Mouse (Mus musculus): ENCODE results near the gene Hist1h2bh. TPM values are rescaled to one million over a fixed set of nuclear protein-coding genes. Genes with fewer than 3 reads are reported as not detected.

Hist1h2bh gene
- polyA plus RNA-seq, 1 experiment from 2014 or later, result 1.4 TPM

DNA sequence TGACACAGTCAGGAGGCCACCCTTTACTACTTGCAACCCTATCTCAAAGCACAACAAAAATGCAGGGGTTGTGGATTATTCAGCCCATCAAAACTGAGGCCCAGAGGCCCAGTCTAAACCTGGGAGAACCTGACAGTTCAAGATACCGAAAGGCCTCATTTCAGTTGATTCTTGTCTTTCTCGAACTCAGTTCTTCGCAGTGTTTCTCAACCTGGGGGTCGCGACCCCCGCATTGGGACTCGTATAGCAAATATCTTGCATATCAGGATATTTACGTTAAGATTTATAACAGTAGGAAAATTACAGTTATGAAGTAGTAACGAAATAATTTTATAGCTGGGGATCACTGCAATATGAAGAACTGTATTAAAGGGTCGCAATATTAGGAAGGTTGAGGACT, 17.3 kb downstream of the Hist1h2bh start:
- Histone ChIP-seq H3K27ac (ENCODE audit: low read length) (no peak overlapping the region), H3K4me2 (ENCODE audit: low read depth, low read length) (peak overlapping the region; percentile 63), H3K9me3 (replicated peaks; ENCODE audit: control insufficient read depth, low read length) (no peaks in the 10 kb centered on the region), H3K4me1 (ENCODE audit: control insufficient read depth, insufficient read depth, low read length) (peaks cover 8% of the 10 kb centered on the region), H3K4me3 (replicated peaks; ENCODE audit: low read length) (peak overlapping the region; percentile 55), H3K36me3 (ENCODE audit: control insufficient read depth, insufficient read depth, low read length) (no peaks in the 10 kb centered on the region), H3K9ac (ENCODE audit: low read length) (0 out of 2 replicates have a peak overlapping the region, but pooled peaks have one; percentile 46), H3K27me3 (ENCODE audit: control insufficient read depth, insufficient read depth, low read length) (no peaks in the 10 kb centered on the region)
- 4% methylated on average over 10 of the region's 10 CpGs for WGBS
- no peak for ATAC-seq (ENCODE audit: insufficient read depth, low FRiP score)

DNA sequence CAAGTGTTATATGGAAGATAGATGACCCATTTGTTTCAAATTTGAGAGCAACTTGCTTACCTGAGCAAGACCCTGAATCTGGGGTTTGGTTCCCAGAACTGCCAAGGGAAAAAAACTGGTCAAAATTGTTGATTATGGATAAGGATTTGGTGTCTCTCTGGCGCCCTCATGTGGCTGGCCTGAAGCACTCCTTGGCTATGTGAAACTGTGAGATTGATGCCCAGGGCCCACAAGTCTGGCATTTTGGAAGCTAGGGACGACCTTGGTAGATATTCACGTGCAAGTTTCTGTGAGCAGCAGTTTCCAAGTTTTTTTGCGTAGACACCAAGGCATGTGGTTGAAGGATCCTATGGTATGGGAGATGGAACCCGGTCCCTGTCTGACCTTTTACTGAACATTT, 18.5 kb downstream of the Hist1h2bh start:
- 11% methylated on average over 5 of the region's 5 CpGs for WGBS
- Histone ChIP-seq H3K9ac (ENCODE audit: low read length) (no peak overlapping the region), H3K4me2 (ENCODE audit: low read depth, low read length) (no peak overlapping the region), H3K36me3 (ENCODE audit: control insufficient read depth, insufficient read depth, low read length) (no peaks in the 10 kb centered on the region), H3K4me1 (ENCODE audit: control insufficient read depth, insufficient read depth, low read length) (peaks cover 8% of the 10 kb centered on the region), H3K27ac (ENCODE audit: low read length) (no peak overlapping the region), H3K27me3 (ENCODE audit: control insufficient read depth, insufficient read depth, low read length) (no peaks in the 10 kb centered on the region), H3K4me3 (replicated peaks; ENCODE audit: low read length) (no peak overlapping the region), H3K9me3 (replicated peaks; ENCODE audit: control insufficient read depth, low read length) (no peaks in the 10 kb centered on the region)
- no peak for ATAC-seq (ENCODE audit: insufficient read depth, low FRiP score)

DNA sequence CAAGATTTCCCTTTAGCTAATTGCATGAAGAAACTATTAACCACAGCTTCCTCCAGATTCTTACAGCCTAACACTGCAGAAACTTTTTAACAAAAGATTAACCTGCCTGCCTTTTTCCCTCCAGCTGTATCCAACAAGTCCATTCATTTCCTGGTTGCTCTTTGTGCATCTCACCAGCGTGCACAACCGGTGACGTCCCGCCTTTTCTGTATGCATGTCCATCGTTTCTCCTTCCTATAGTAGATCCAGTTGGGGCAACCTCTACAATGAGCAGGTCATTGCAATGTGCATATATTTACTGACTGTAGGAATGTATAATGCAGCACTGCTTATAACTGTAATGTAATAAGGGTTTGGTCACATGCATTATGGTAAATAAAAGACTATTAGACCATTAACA, 19.2 kb downstream of the Hist1h2bh start:
- Histone ChIP-seq H3K36me3 (ENCODE audit: control insufficient read depth, insufficient read depth, low read length) (no peaks in the 10 kb centered on the region), H3K4me3 (replicated peaks; ENCODE audit: low read length) (no peak overlapping the region), H3K27me3 (ENCODE audit: control insufficient read depth, insufficient read depth, low read length) (no peaks in the 10 kb centered on the region), H3K4me1 (ENCODE audit: control insufficient read depth, insufficient read depth, low read length) (peaks cover 6% of the 10 kb centered on the region; the same call in 1 of the 2 replicates), H3K4me2 (ENCODE audit: low read depth, low read length) (no peak overlapping the region), H3K9me3 (replicated peaks; ENCODE audit: control insufficient read depth, low read length) (no peaks in the 10 kb centered on the region), H3K9ac (ENCODE audit: low read length) (no peak overlapping the region), H3K27ac (ENCODE audit: low read length) (no peak overlapping the region)
- no peak for ATAC-seq (ENCODE audit: insufficient read depth, low FRiP score)
- WGBS, result 44% methylated on average over 5 of the region's 5 CpGs

DNA sequence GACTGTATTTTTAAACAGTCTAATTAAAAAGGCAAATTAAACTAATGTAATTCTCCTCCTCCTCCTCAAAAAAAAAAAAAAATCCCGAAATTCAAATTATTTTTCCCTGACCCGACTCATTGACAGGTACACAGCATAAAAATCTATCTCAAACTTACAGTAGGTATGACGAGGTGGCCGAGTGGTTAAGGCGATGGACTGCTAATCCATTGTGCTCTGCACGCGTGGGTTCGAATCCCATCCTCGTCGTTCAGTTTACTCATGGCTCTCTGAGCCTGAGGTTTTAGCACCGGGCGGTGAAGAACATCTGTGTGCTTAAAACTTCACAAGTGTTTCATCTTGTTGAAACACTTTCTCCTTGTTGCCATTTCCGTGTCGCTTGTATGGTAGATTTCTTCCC, 21.5 kb downstream of the Hist1h2bh start:
- H3K9me3 ChIP-seq (replicated peaks; ENCODE audit: control insufficient read depth, low read length), result no peaks in the 10 kb centered on the region
- no peak for ATAC-seq (ENCODE audit: insufficient read depth, low FRiP score)
- no peaks in the 10 kb centered on the region for H3K36me3 ChIP-seq (ENCODE audit: control insufficient read depth, insufficient read depth, low read length)
- no peaks in the 10 kb centered on the region for H3K27me3 ChIP-seq (ENCODE audit: control insufficient read depth, insufficient read depth, low read length)
- H3K4me2 ChIP-seq (ENCODE audit: low read depth, low read length), result peak overlapping the region; percentile 42
- H3K27ac ChIP-seq (ENCODE audit: low read length), result no peak overlapping the region
- H3K4me3 ChIP-seq (replicated peaks; ENCODE audit: low read length), result 0 out of 2 replicates have a peak overlapping the region, but pooled peaks have one; percentile 5
- H3K4me1 ChIP-seq (ENCODE audit: control insufficient read depth, insufficient read depth, low read length), result peaks cover 4% of the 10 kb centered on the region; the same call in 1 of the 2 replicates
- H3K9ac ChIP-seq (ENCODE audit: low read length), result no peak overlapping the region
- 1% methylated on average over 14 of the region's 14 CpGs for WGBS

DNA sequence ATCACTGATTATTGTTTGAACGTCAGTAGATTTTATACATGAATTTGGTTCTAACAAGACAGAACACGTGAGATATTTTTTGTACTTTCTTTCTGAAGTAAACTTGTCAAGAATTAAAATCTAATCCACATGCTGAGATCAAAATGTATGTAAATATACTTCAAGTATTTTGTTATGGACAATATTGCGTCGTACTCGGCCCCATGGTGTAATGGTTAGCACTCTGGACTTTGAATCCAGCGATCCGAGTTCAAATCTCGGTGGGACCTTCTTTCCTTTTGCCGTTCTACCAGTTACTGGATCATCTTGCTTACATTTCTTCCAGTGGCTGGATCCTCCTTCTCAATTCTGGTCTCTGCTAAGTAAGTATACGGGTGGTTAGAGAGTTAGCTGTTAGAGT, 23.8 kb downstream of the Hist1h2bh start:
- Histone ChIP-seq H3K36me3 (ENCODE audit: control insufficient read depth, insufficient read depth, low read length) (no peaks in the 10 kb centered on the region), H3K4me1 (ENCODE audit: control insufficient read depth, insufficient read depth, low read length) (peaks cover 3% of the 10 kb centered on the region), H3K9me3 (replicated peaks; ENCODE audit: control insufficient read depth, low read length) (no peaks in the 10 kb centered on the region), H3K9ac (ENCODE audit: low read length) (0 out of 2 replicates have a peak overlapping the region, but pooled peaks have one; percentile 40), H3K4me2 (ENCODE audit: low read depth, low read length) (peak overlapping the region; percentile 99), H3K27me3 (ENCODE audit: control insufficient read depth, insufficient read depth, low read length) (no peaks in the 10 kb centered on the region), H3K4me3 (replicated peaks; ENCODE audit: low read length) (peak overlapping the region; percentile 43), H3K27ac (ENCODE audit: low read length) (no peak overlapping the region)
- WGBS, result under 1% methylated on average over 10 of the region's 10 CpGs
- peak; percentile 50 for ATAC-seq (ENCODE audit: insufficient read depth, low FRiP score)

DNA sequence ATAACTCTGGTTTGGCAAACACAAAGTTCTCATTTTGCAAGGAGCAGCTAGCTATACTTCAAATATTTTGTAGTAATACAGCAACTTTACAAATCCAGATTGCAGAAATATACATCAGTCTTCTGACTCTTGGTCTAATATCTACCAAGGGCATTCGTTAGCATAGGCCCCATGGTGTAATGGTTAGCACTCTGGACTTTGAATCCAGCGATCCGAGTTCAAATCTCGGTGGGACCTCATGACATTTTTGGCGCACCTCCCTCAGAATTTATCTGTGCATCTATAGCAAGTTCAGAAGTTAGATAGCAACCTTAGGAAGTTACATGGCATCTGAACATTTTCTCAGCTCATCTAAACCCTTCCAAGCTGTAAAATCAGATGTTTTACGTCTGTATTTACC, 24.3 kb downstream of the Hist1h2bh start:
- H3K9ac ChIP-seq (ENCODE audit: low read length), result 0 out of 2 replicates have a peak overlapping the region, but pooled peaks have one; percentile 40
- 0% methylated on average over 6 of the region's 6 CpGs for WGBS
- ATAC-seq (ENCODE audit: insufficient read depth, low FRiP score), result peak; percentile 66

DNA sequence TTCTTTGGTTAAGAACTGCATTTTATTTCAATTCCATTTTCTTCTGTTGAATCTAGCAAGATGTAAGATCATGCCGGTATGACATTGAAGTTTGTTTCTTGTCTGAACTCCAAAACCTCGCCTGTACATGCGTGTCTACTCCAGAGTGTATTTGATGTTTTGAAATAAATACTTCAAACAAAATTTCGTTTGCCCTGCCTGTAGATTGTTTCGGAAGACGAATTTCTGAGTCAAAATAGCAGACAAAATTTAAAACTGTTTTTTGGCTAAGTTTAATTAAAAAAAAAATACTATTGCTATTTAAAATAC, 24.9 kb downstream of the Hist1h2bh start:
- WGBS, result under 1% methylated on average over 6 of the region's 6 CpGs
- Histone ChIP-seq H3K4me2 (ENCODE audit: low read depth, low read length) (peak overlapping the region; percentile 99), H3K36me3 (ENCODE audit: control insufficient read depth, insufficient read depth, low read length) (no peaks in the 10 kb centered on the region), H3K9me3 (replicated peaks; ENCODE audit: control insufficient read depth, low read length) (no peaks in the 10 kb centered on the region), H3K9ac (ENCODE audit: low read length) (no peak overlapping the region; the same call in 1 of the 2 replicates), H3K4me3 (replicated peaks; ENCODE audit: low read length) (peak overlapping the region; percentile 69), H3K27ac (ENCODE audit: low read length) (no peak overlapping the region), H3K27me3 (ENCODE audit: control insufficient read depth, insufficient read depth, low read length) (no peaks in the 10 kb centered on the region), H3K4me1 (ENCODE audit: control insufficient read depth, insufficient read depth, low read length) (peaks cover 3% of the 10 kb centered on the region)
- no peak for ATAC-seq (ENCODE audit: insufficient read depth, low FRiP score)

More for the DNA sequence above, 24.3 kb downstream of the Hist1h2bh start:
- Histone ChIP-seq H3K27ac (ENCODE audit: low read length) (no peak overlapping the region), H3K4me2 (ENCODE audit: low read depth, low read length) (peak overlapping the region; percentile 99), H3K9me3 (replicated peaks; ENCODE audit: control insufficient read depth, low read length) (no peaks in the 10 kb centered on the region), H3K36me3 (ENCODE audit: control insufficient read depth, insufficient read depth, low read length) (no peaks in the 10 kb centered on the region), H3K27me3 (ENCODE audit: control insufficient read depth, insufficient read depth, low read length) (no peaks in the 10 kb centered on the region), H3K4me1 (ENCODE audit: control insufficient read depth, insufficient read depth, low read length) (peaks cover 3% of the 10 kb centered on the region), H3K4me3 (replicated peaks; ENCODE audit: low read length) (peak overlapping the region; percentile 43)

DNA sequence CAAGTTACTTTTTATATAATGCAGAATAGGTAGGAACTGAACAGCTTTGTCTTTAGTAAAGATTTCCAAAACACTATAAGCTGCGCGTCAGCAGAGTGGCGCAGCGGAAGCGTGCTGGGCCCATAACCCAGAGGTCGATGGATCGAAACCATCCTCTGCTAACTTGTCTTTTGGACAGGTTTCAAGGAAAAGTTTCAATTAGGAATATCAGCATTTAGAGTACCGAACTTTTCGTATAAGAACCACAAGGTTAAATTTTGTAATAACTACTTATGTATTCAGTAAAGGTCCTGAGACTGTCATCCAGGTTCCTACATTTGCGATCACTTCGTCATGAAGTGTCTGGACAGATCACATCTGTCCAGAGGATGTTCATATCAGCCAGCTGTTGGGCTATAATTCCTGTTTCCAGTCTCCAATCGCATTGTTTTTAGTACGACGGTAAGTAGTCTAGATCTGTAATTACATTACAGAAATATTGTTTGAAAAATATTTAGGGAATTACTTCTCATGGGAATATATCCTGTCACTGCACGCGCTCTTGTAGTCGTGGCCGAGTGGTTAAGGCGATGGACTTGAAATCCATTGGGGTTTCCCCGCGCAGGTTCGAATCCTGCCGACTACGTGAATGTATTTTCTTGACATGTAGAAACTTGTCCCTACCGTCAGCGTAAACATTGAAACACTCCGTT, 25.4 kb downstream of the Hist1h2bh start:
- peak; percentile 90 for ATAC-seq (ENCODE audit: insufficient read depth, low FRiP score)
- H3K9me3 ChIP-seq (replicated peaks; ENCODE audit: control insufficient read depth, low read length), result no peaks in the 10 kb centered on the region
- peak overlapping the region; percentile 69 for H3K4me3 ChIP-seq (replicated peaks; ENCODE audit: low read length)
- peak overlapping the region; percentile 99 for H3K4me2 ChIP-seq (ENCODE audit: low read depth, low read length)
- peak overlapping the region; percentile 85 for H3K27ac ChIP-seq (ENCODE audit: low read length)
- peak overlapping the region; percentile 69 for H3K9ac ChIP-seq (ENCODE audit: low read length)
- peaks cover 3% of the 10 kb centered on the region for H3K4me1 ChIP-seq (ENCODE audit: control insufficient read depth, insufficient read depth, low read length)
- H3K27me3 ChIP-seq (ENCODE audit: control insufficient read depth, insufficient read depth, low read length), result no peaks in the 10 kb centered on the region
- WGBS, result under 1% methylated on average over 27 of the region's 27 CpGs
- H3K36me3 ChIP-seq (ENCODE audit: control insufficient read depth, insufficient read depth, low read length), result no peaks in the 10 kb centered on the region

DNA sequence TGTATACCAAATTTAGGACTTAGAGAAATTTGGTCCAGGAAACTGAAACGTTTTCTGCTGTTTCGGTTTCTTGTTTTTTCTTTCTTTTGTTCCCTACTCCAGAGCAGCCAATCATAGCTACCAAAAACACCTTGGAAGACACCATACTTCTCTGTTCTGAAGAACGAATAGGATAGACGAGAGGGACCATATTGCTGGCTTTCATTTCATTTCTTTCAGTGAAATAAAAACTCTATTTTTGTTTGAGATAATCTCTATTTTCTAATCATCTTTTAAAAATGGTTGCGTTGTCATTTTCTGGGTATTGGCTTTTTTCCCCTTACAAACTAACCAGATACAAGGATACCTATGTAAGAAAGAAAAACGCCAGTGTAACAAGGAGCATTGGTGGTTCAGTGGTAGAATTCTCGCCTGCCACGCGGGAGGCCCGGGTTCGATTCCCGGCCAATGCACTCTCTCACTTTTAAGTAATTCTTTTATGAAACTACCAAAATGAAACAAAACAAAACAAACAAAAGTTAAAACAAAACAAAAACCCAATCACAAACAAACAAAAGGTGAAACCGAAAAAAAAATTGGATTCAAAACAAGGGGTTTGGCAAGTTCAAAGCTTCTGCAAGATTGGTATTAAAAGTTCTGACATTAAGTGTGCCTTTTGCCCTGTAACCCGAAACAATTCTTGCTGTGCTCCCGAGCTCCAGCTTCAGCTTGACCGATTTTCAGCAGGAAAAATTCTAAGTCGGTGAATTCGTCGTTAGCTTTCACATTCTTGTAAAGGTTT, 26.2 kb downstream of the Hist1h2bh start:
- peak overlapping the region; percentile 69 for H3K4me3 ChIP-seq (replicated peaks; ENCODE audit: low read length)
- H3K36me3 ChIP-seq (ENCODE audit: control insufficient read depth, insufficient read depth, low read length), result no peaks in the 10 kb centered on the region
- ATAC-seq (ENCODE audit: insufficient read depth, low FRiP score), result peak; percentile 50; the same call in 1 of the 2 replicates
- H3K4me1 ChIP-seq (ENCODE audit: control insufficient read depth, insufficient read depth, low read length), result peaks cover 3% of the 10 kb centered on the region
- H3K4me2 ChIP-seq (ENCODE audit: low read depth, low read length), result peak overlapping the region; percentile 99
- H3K27ac ChIP-seq (ENCODE audit: low read length), result peak overlapping the region; percentile 85
- H3K9ac ChIP-seq (ENCODE audit: low read length), result peak overlapping the region; percentile 68
- H3K27me3 ChIP-seq (ENCODE audit: control insufficient read depth, insufficient read depth, low read length), result no peaks in the 10 kb centered on the region
- 0% methylated on average over 19 of the region's 19 CpGs for WGBS
- no peaks in the 10 kb centered on the region for H3K9me3 ChIP-seq (replicated peaks; ENCODE audit: control insufficient read depth, low read length)

Data from stomach, embryonic 16.5 days (tissue).